Mouse (Mus musculus): ENCODE data around the gene Tdrd3.

Tdrd3 gene

GRCm38 (mm10) chr14:87415808-87416721 lies at the start of gene Tdrd3:
Gene Tdrd3, plus strand, starts transcription at chr14:87416639.
- in situ Hi-C loops (cut with MboI; ENCODE audit: low sequenced_read_pairs): no loop called here

GRCm38 (mm10) chr14:87367169-87367568 lies 49.3 kb upstream of the Tdrd3 start:
- in situ Hi-C loops (cut with MboI; ENCODE audit: low sequenced_read_pairs): no loop called here

GRCm38 (mm10) chr14:87383041-87383440 lies 33.4 kb upstream of the Tdrd3 start:
- in situ Hi-C loops (cut with MboI; ENCODE audit: low sequenced_read_pairs): no loop called here

DNA sequence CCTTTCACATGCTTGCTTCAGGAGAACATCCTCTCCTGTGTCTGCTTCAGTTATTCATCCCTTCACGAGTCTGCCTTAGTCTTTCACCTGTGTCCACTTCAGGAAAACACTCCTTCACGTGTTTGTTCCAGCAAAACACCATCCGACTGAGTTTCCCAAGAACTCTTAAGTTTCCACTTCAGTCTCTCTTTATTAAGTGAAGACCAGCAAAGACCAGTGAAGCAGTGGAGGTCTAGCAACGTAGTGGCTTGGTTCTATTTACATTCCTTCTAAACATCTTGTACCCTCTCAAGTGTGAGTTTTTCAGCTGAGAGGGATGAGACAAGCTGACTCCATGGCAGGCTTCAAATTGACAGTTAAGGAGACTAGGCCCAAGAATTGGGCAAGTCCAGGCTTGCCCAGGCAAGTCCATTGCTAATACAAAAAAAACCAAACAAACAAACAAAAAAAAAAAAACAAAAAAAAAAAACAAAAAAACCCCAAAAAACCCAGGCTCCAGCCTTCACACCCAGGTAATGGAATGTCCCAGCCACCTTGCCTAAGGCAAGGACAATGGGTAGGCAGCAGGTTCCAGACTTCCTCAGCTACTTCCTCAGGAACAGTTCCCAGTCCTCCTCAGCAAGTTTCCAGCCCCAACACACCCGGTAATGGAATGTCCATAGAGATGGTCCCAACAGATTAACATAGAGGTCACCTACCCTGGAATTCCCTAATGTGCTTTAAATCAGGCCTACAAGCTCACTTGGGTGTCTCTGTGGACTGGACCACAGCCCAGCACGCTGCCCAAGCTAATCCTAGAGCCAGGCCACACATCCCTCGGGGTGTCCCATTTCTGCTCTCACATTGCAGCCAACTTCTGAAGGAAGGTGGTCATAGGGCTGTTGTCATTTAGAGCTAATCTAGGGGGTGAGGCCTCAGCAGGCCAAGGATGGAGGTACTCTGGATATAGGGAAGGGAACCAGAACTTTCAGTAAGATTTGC lies 31.9 kb upstream of the Tdrd3 start:
- in situ Hi-C loops (cut with MboI; ENCODE audit: low sequenced_read_pairs): no loop called here

GRCm38 (mm10) chr14:87393096-87393495 lies 23.3 kb upstream of the Tdrd3 start:
- in situ Hi-C loops (cut with MboI; ENCODE audit: low sequenced_read_pairs): no loop called here

DNA sequence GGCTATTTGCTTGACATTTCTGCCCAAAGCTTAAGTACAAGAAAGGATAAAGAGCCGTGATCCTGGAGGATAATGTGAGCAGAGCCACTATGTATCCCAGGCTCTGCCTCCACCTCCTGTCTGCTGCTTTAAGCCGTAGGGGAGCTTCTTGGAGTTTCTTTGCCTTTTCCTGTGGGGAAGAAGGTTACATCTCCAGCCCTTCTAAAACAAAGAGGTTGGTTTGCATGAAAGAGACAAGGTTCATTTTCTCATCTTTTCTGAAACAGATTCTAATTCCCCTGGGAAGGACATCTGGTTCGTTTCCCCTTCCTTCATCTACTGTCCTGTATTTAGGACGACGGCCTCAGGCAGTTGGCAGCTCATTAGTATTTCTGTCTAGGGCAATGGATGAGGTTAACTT lies 19.8 kb upstream of the Tdrd3 start:
- in situ Hi-C loops (cut with MboI; ENCODE audit: low sequenced_read_pairs): no loop called here

DNA sequence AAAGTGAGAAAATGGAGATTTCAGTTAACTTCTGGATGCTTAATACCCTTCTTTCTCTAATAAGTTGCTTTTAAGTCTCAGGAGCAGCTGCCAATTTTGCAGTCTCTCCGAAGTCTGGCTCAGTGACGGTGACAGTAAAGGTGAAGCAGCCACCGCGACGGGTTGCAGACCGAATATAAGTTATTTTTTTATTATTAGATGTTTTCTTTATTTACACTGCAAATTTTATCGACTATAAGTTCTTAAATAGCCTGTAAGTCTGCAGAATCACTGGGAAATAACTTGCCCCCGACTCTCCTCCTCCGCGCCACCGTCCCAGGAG lies 992 bp upstream of the Tdrd3 start:
- in situ Hi-C loops (cut with MboI; ENCODE audit: low sequenced_read_pairs): no loop called here

- in situ Hi-C loops (cut with MboI; ENCODE audit: low sequenced_read_pairs): no loop called here
Measured at GRCm38 (mm10) chr14:87416755-87417690, 584 bp downstream of the Tdrd3 start.

GRCm38 (mm10) chr14:87417691-87418070 lies 1.2 kb downstream of the Tdrd3 start:
- in situ Hi-C loops (cut with MboI; ENCODE audit: low sequenced_read_pairs): no loop called here

- in situ Hi-C loops (cut with MboI; ENCODE audit: low sequenced_read_pairs): no loop called here
Measured at GRCm38 (mm10) chr14:87419740-87420139, 3.3 kb downstream of the Tdrd3 start.

DNA sequence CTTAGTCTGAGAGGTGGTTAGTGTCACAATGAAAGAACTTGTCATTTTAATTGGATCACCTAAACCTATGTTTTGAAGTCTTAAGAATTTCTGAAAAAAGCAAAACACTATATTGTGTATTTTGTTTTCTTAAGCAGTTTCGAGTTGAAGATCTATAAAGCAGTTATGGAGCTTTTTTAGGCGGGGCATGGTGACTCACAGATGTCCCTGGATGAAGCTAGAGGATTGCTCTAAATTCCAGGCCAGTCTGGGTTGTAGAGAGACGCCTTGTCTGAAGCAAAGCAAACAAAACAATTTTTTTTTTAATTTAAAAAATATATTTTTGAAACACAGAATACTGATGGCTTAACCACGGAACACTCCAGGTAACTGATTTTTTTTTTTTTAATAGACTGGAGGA lies 4.1 kb downstream of the Tdrd3 start:
- in situ Hi-C loops (cut with MboI; ENCODE audit: low sequenced_read_pairs): no loop called here

GRCm38 (mm10) chr14:87422432-87422831 lies 6.0 kb downstream of the Tdrd3 start:
- in situ Hi-C loops (cut with MboI; ENCODE audit: low sequenced_read_pairs): no loop called here

DNA sequence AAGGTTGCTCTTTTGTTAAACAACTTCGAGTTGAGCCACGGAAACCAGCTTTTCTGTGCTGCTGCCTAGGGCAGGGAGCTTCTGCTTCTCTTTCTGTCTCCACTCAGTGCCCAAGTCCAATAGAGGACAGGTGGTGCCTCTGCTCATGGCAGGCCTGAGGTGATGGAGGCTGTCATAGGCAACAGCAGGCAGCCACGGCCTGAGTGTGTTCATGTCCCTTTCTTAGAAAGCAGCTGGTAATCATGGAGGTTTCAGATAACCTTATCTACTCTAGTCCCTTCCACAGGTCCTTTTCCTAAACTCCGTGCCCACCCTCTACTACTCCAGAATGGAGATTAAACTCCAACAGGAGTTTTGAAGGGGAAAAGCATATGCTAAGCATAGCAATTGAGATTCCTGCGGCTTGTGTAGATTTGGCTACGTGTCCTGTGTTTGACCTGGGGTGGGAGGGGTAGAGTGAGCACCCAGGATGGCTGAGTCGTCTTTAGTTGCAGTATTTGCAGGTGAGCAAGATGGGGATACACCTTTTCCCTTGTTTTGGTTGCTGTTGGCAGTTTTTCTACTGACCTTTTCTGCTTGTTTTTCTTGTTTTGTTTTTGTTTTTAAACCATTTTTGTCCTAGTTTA lies 10.0 kb downstream of the Tdrd3 start:
- in situ Hi-C loops (cut with MboI; ENCODE audit: low sequenced_read_pairs): no loop called here

DNA sequence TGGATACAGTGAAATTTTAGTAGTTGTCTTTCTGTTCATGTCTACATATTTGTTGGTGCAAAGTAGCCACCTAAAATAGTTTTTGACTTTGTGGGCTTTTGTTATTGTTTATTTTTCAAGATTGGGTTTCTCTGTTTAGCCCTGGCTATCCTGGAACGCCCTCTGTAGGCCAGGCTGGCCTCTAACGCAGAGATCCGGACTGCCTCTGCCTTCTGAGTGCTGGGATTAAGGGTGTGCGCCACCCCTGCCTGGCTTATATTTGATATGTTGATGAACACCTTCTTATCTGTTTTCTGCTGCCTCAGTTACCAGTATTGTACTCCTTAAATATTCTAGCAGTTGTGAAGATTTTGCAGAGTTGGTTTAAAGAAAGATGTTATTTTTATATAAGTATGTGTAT lies 10.6 kb downstream of the Tdrd3 start:
- in situ Hi-C loops (cut with MboI; ENCODE audit: low sequenced_read_pairs): no loop called here

- in situ Hi-C loops (cut with MboI; ENCODE audit: low sequenced_read_pairs): no loop called here
Measured at GRCm38 (mm10) chr14:87427659-87428289, 11.3 kb downstream of the Tdrd3 start.

- in situ Hi-C loops (cut with MboI; ENCODE audit: low sequenced_read_pairs): no loop called here
Measured at GRCm38 (mm10) chr14:87433390-87433915, 17.0 kb downstream of the Tdrd3 start.

DNA sequence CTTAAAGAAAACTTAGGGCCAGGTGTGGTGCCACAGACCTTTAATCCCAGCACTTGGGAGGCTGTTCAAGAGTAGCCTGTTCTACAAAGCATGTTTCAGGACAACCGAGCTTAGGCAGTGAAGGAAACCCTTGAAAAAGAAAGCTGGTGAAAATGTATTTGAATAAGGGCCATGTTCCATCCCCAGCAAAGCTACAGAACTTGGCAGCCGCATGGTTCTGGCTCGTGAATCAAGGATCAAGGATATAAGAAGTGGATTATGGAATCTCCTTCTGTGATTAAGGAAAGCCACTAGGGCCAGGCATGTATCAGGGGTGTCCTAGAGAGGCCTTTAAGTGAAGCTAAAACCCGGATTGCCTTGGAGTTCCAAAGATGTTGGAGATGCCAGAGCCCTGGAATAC lies 18.9 kb downstream of the Tdrd3 start:
- in situ Hi-C loops (cut with MboI; ENCODE audit: low sequenced_read_pairs): no loop called here

GRCm38 (mm10) chr14:87439721-87440120 lies 23.3 kb downstream of the Tdrd3 start:
- in situ Hi-C loops (cut with MboI; ENCODE audit: low sequenced_read_pairs): no loop called here

DNA sequence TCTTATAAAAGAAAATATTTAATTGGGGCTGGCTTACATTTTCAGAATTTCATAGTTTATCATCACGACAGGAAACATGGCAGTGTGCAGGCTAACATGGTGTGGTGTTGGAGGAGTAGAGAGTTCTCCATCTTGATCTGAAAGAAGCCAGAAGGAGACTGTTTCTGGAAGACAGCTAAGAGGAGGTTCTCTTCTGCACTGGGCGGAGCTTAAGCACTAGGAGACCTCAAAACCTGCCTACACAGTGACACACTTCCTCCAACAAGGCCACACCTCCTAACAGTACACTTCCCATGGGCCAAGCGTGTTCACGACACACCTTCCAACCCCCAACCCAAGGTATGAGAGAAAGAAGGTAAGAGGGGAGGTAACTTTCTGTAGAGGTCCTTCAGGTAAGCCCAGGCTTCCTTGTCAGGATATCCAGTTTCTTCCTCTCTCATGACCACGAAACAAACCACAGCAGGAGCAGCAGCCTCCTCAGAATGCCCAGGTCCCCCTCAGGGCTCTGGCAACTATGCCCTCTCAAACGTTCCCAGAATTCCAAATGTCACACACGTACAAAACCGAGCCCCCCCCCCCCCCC lies 30.0 kb downstream of the Tdrd3 start:
- in situ Hi-C loops (cut with MboI; ENCODE audit: low sequenced_read_pairs): no loop called here

Measured in CH12F3 (cell line).